Mouse (Mus musculus): ENCODE data around the gene Kcnip4. TPM values are rescaled to one million over a fixed set of nuclear protein-coding genes. Genes with fewer than 3 reads are reported as not detected.

Gene Kcnip4
- polyA plus RNA-seq, 1 experiment from 2014 or later: 0.05 TPM

- no peaks in the 10 kb centered on the region for H3K9me3 ChIP-seq (ENCODE audit: low read length)
- 62% methylated on average over 2 of the region's 2 CpGs for WGBS (ENCODE audit: insufficient replicate concordance)
- no peak for ATAC-seq
These were observed 374.4 kb downstream of the Kcnip4 start for GRCm38 (mm10) chr5:49150116-49150811.

GRCm38 (mm10) chr5:49149684-49150083 lies 375.0 kb downstream of the Kcnip4 start:
- DNase-seq (no peak), ATAC-seq (no peak)
- Histone ChIP-seq H3K27ac (ENCODE audit: low read depth) (no peak overlapping the region), H3K9ac (replicated peaks) (no peak overlapping the region), H3K36me3 (replicated peaks; ENCODE audit: insufficient read depth, low read length) (no peaks in the 10 kb centered on the region), H3K9me3 (ENCODE audit: low read length) (no peaks in the 10 kb centered on the region), H3K27me3 (ENCODE audit: insufficient read depth, low read length) (no peaks in the 10 kb centered on the region), H3K4me2 (ENCODE audit: low read depth, low read length) (no peak overlapping the region), H3K4me3 (ENCODE audit: low read depth, low read length) (no peak overlapping the region), H3K4me1 (ENCODE audit: insufficient read depth) (no peaks in the 10 kb centered on the region)
- 70% methylated on average over 2 of the region's 2 CpGs for WGBS (ENCODE audit: insufficient replicate concordance)
- no peak for TF ChIP-seq EP300 (IDR thresholded peaks at IDR 0.05; ENCODE audit: low read depth)
- no peak for TF ChIP-seq CTCF (IDR thresholded peaks at IDR 0.05; ENCODE audit: low read depth)

More at GRCm38 (mm10) chr5:49150116-49150811, 374.4 kb downstream of the Kcnip4 start:
- H3K27me3 ChIP-seq (ENCODE audit: insufficient read depth, low read length): no peaks in the 10 kb centered on the region
- no peak overlapping the region for H3K4me3 ChIP-seq (ENCODE audit: low read depth, low read length)
- no peak overlapping the region for H3K27ac ChIP-seq (ENCODE audit: low read depth)
- no peaks in the 10 kb centered on the region for H3K36me3 ChIP-seq (replicated peaks; ENCODE audit: insufficient read depth, low read length)
- H3K4me1 ChIP-seq (ENCODE audit: insufficient read depth): no peaks in the 10 kb centered on the region
- no peak overlapping the region for H3K9ac ChIP-seq (replicated peaks)
- H3K4me2 ChIP-seq (ENCODE audit: low read depth, low read length): no peak overlapping the region
- TF ChIP-seq EP300 (IDR thresholded peaks at IDR 0.05; ENCODE audit: low read depth) (no peak), CTCF (IDR thresholded peaks at IDR 0.05; ENCODE audit: low read depth) (no peak)
- no peak for DNase-seq

GRCm38 (mm10) chr5:49095432-49095831 lies 429.3 kb downstream of the Kcnip4 start:
- no peak for DNase-seq
- ATAC-seq: no peak
- H3K4me1 ChIP-seq (ENCODE audit: insufficient read depth): no peaks in the 10 kb centered on the region
- TF ChIP-seq CTCF (IDR thresholded peaks at IDR 0.05; ENCODE audit: low read depth) (no peak), EP300 (IDR thresholded peaks at IDR 0.05; ENCODE audit: low read depth) (no peak)
- H3K27me3 ChIP-seq (ENCODE audit: insufficient read depth, low read length): no peaks in the 10 kb centered on the region
- no peak overlapping the region for H3K9ac ChIP-seq (replicated peaks)
- no peak overlapping the region for H3K4me2 ChIP-seq (ENCODE audit: low read depth, low read length)
- no peaks in the 10 kb centered on the region for H3K36me3 ChIP-seq (replicated peaks; ENCODE audit: insufficient read depth, low read length)
- no peak overlapping the region for H3K27ac ChIP-seq (ENCODE audit: low read depth)
- H3K4me3 ChIP-seq (ENCODE audit: low read depth, low read length): no peak overlapping the region
- WGBS (ENCODE audit: insufficient replicate concordance): 76% methylated on average over 5 of the region's 5 CpGs
- H3K9me3 ChIP-seq (ENCODE audit: low read length): no peaks in the 10 kb centered on the region

GRCm38 (mm10) chr5:49094945-49095344 lies 429.8 kb downstream of the Kcnip4 start:
- H3K9ac ChIP-seq (replicated peaks): no peak overlapping the region
- TF ChIP-seq CTCF (IDR thresholded peaks at IDR 0.05; ENCODE audit: low read depth) (no peak), EP300 (IDR thresholded peaks at IDR 0.05; ENCODE audit: low read depth) (no peak)
- no peak overlapping the region for H3K4me3 ChIP-seq (ENCODE audit: low read depth, low read length)
- no peaks in the 10 kb centered on the region for H3K4me1 ChIP-seq (ENCODE audit: insufficient read depth)
- H3K27ac ChIP-seq (ENCODE audit: low read depth): no peak overlapping the region
- H3K9me3 ChIP-seq (ENCODE audit: low read length): no peaks in the 10 kb centered on the region
- H3K27me3 ChIP-seq (ENCODE audit: insufficient read depth, low read length): no peaks in the 10 kb centered on the region
- no peak for ATAC-seq
- 77% methylated on average over 2 of the region's 2 CpGs for WGBS (ENCODE audit: insufficient replicate concordance)
- no peak overlapping the region for H3K4me2 ChIP-seq (ENCODE audit: low read depth, low read length)
- H3K36me3 ChIP-seq (replicated peaks; ENCODE audit: insufficient read depth, low read length): no peaks in the 10 kb centered on the region
- no peak for DNase-seq

DNA sequence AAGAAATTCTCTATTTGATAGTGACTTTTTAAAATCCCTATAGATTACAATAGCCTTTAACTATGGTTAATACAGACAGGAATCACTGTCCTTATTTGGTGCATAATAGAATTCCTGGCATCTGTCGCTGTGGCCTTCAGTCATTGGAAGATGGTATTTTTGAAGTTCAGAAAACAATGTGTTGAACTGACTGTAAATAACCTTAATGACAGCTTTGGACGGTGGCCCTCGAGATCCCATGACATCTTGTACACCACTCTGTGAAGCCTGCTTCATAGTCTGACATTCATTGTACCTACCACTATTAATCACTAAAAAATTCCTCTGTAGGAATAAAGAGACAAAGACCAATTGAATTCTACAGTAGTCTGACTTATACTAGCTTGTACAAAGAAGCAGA lies 430.4 kb downstream of the Kcnip4 start:
- Histone ChIP-seq H3K4me1 (ENCODE audit: insufficient read depth) (no peaks in the 10 kb centered on the region), H3K27ac (ENCODE audit: low read depth) (no peak overlapping the region), H3K9ac (replicated peaks) (no peak overlapping the region), H3K27me3 (ENCODE audit: insufficient read depth, low read length) (no peaks in the 10 kb centered on the region), H3K4me3 (ENCODE audit: low read depth, low read length) (no peak overlapping the region), H3K4me2 (ENCODE audit: low read depth, low read length) (no peak overlapping the region), H3K36me3 (replicated peaks; ENCODE audit: insufficient read depth, low read length) (no peaks in the 10 kb centered on the region), H3K9me3 (ENCODE audit: low read length) (no peaks in the 10 kb centered on the region)
- no peak for ATAC-seq
- no peak for DNase-seq
- TF ChIP-seq CTCF (IDR thresholded peaks at IDR 0.05; ENCODE audit: low read depth) (no peak), EP300 (IDR thresholded peaks at IDR 0.05; ENCODE audit: low read depth) (no peak)
- WGBS (ENCODE audit: insufficient replicate concordance): 68% methylated on average over 3 of the region's 3 CpGs

DNA sequence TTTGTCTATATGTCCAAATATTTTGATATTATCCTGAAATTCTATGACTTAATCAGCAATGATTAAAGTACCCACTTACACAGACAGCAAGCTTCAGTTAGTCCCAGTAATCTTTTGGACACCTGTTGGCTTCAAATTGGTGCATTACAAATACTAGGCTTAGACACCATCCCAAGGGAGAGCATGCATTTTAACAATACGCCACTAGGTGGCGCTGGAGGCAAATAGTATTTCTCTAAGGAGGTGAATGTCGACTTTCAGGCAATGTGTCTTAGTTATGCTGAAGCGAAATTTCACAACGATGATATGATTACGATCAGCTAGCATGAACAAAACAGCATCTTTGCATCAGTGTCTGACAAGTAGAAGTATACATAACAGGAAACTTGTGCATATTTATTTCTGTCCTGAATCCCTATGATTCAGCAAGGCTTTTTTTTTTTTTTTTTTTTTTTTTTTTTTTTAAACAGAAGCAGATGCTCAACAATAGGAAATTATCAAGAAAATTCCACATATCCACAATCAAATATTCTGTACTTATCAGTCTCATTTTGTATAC lies 434.5 kb downstream of the Kcnip4 start:
- Histone ChIP-seq H3K4me3 (ENCODE audit: low read depth, low read length) (no peak overlapping the region), H3K27me3 (ENCODE audit: insufficient read depth, low read length) (no peaks in the 10 kb centered on the region), H3K4me1 (ENCODE audit: insufficient read depth) (no peaks in the 10 kb centered on the region), H3K9ac (replicated peaks) (no peak overlapping the region), H3K36me3 (replicated peaks; ENCODE audit: insufficient read depth, low read length) (no peaks in the 10 kb centered on the region), H3K27ac (ENCODE audit: low read depth) (no peak overlapping the region), H3K9me3 (ENCODE audit: low read length) (no peaks in the 10 kb centered on the region), H3K4me2 (ENCODE audit: low read depth, low read length) (no peak overlapping the region)
- TF ChIP-seq CTCF (IDR thresholded peaks at IDR 0.05; ENCODE audit: low read depth) (peak; percentile 91), EP300 (IDR thresholded peaks at IDR 0.05; ENCODE audit: low read depth) (no peak)
- ATAC-seq (peak; percentile 55; the same call in 1 of the 2 replicates), DNase-seq (peak; percentile 76)
- WGBS (ENCODE audit: insufficient replicate concordance): 9% methylated on average over 6 of the region's 6 CpGs

Data from liver, postnatal 0 days (tissue).